Mouse (Mus musculus): Measurements from ENCODE around the gene Trim16. TPM values are rescaled to one million over a fixed set of nuclear protein-coding genes. Genes with fewer than 3 reads are reported as not detected.

The Trim16 gene
- polyA plus RNA-seq, 1 experiment from 2014 or later, result 50.3 TPM

DNA sequence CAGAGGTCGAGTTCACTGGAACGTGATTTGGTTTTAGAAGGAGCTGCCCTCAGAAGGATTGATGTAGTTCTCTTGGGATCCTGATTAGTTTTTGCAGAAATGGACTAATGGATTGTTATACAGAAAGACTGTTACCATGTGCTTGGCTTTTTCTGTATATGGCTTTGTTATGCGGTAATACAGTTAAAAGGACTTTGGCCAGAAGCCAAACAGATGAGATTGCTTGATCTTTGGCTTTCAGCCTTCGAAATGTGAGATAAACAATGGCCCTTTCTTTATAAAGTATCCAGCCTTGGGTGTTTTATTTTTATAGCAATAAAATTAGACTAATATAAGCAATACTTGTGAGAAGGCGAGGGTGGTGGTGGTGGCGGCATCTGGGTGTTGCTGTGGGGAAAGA is 3.4 kb upstream of the Trim16 start:
- Histone ChIP-seq H3K4me1 (ENCODE audit: insufficient read depth, low read depth, low read length) (peaks cover 13% of the 10 kb centered on the region; the same call in 1 of the 2 replicates), H3K36me3 (ENCODE audit: insufficient read depth, low read length) (no peaks in the 10 kb centered on the region), H3K4me2 (replicated peaks; ENCODE audit: low read depth, low read length) (no peak overlapping the region), H3K4me3 (ENCODE audit: low read depth, low read length) (no peak overlapping the region), H3K27ac (ENCODE audit: low read length) (no peak overlapping the region), H3K27me3 (replicated peaks; ENCODE audit: insufficient read depth, low read length) (no peaks in the 10 kb centered on the region), H3K9ac (replicated peaks; ENCODE audit: low read depth) (no peak overlapping the region), H3K9me3 (ENCODE audit: low read length) (no peaks in the 10 kb centered on the region)
- ATAC-seq (no peak), DNase-seq (ENCODE audit: low spot score) (no peak)
- TF ChIP-seq EP300 (IDR thresholded peaks at IDR 0.05), result no peak
- no peak for TF ChIP-seq CTCF (IDR thresholded peaks at IDR 0.05)
- 26% methylated on average over 6 of the region's 6 CpGs for WGBS

DNA sequence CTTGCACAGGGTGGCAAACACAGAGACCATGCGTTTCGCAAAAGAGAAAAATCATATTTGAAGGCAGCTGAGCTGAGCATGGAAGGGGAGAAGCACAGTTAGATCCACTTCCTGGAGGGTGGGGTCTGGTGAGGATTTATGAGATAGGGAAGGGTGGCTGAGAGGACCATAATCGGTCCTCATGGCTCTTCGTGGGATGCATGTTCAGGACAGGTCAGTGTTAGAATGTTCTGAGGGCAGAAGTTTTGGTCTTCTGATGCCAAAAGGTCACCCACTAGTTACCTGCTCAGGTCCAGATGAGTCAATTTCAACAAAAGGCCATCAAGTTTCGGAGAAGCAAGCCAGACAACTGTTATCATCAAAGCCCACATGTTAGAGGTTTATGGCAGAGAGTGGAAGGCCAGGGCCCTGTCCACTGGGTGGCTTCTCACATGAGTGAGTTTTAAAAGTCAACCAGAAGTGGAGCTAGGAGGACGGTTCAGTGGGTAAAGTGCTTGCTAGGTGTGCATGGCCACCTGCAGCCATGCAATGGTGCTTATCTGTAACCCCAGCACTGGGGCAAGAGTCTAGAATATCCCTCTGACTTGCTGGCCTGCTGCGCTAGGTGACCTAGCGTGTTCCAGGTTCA is 858 bp upstream of the Trim16 start:
- DNase-seq (ENCODE audit: low spot score), result no peak
- ATAC-seq, result no peak
- Histone ChIP-seq H3K27me3 (replicated peaks; ENCODE audit: insufficient read depth, low read length) (no peaks in the 10 kb centered on the region), H3K27ac (ENCODE audit: low read length) (peak overlapping the region; percentile 91), H3K4me3 (ENCODE audit: low read depth, low read length) (no peak overlapping the region), H3K36me3 (ENCODE audit: insufficient read depth, low read length) (no peaks in the 10 kb centered on the region), H3K4me2 (replicated peaks; ENCODE audit: low read depth, low read length) (0 out of 2 replicates have a peak overlapping the region, but pooled peaks have one; percentile 63), H3K9ac (replicated peaks; ENCODE audit: low read depth) (no peak overlapping the region), H3K9me3 (ENCODE audit: low read length) (no peaks in the 10 kb centered on the region), H3K4me1 (ENCODE audit: insufficient read depth, low read depth, low read length) (peaks cover 3% of the 10 kb centered on the region; the same call in 1 of the 2 replicates)
- 78% methylated on average over 8 of the region's 8 CpGs for WGBS
- no peak for TF ChIP-seq CTCF (IDR thresholded peaks at IDR 0.05)
- no peak for TF ChIP-seq EP300 (IDR thresholded peaks at IDR 0.05)

DNA sequence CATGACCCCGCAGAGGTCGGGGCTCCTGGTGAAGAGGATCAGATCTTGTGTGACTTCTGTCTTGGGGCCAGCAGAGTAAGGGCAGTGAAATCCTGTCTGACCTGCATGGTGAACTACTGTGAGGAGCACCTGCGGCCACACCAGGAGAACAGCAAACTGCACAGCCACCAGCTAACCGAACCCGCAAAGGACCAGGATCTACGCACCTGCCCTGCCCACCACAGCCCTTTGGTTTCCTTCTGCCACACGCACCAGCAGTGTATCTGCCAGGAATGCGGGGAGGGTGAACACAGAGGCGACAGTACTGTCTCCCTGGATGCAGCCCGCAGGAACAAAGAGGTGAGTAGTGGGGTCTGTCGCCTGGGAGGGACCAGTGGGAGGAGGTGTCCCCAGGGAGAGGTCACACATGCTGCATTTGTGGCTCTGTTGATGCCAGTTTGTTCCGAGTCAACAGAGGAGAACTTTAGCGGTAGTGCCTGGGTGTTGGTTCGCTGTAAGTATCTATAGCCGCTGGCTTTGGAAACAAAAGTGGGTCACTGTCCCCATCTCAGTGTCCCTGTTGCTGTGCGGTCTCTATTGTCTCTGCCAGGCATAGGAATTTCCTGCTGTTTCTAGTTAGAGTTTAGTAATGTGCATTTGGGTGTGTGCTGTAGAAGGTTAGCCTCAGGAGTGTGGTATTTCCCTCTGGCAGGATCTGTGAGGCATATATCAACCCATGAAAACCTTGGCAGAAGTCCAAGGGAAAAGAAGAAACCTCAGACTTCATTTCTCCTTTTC is 818 bp downstream of the Trim16 start:
- WGBS, result 5% methylated on average over 16 of the region's 16 CpGs
- peak overlapping the region; percentile 91 for H3K27ac ChIP-seq (ENCODE audit: low read length)
- H3K27me3 ChIP-seq (replicated peaks; ENCODE audit: insufficient read depth, low read length), result no peaks in the 10 kb centered on the region
- peak; percentile 66 for DNase-seq (ENCODE audit: low spot score)
- peaks cover 3% of the 10 kb centered on the region; the same call in 1 of the 2 replicates for H3K4me1 ChIP-seq (ENCODE audit: insufficient read depth, low read depth, low read length)
- ATAC-seq, result peak; percentile 25
- TF ChIP-seq EP300 (IDR thresholded peaks at IDR 0.05), result no peak
- no peak for TF ChIP-seq CTCF (IDR thresholded peaks at IDR 0.05)
- no peaks in the 10 kb centered on the region for H3K36me3 ChIP-seq (ENCODE audit: insufficient read depth, low read length)
- H3K4me3 ChIP-seq (ENCODE audit: low read depth, low read length), result peak overlapping the region; percentile 56
- peak overlapping the region; percentile 78 for H3K9ac ChIP-seq (replicated peaks; ENCODE audit: low read depth)
- H3K4me2 ChIP-seq (replicated peaks; ENCODE audit: low read depth, low read length), result peak overlapping the region; percentile 63
- no peaks in the 10 kb centered on the region for H3K9me3 ChIP-seq (ENCODE audit: low read length)

- Histone ChIP-seq H3K9ac (replicated peaks; ENCODE audit: low read depth) (0 out of 2 replicates have a peak overlapping the region, but pooled peaks have one; percentile 27), H3K4me2 (replicated peaks; ENCODE audit: low read depth, low read length) (peak overlapping the region; percentile 63), H3K4me3 (ENCODE audit: low read depth, low read length) (peak overlapping the region; percentile 56), H3K36me3 (ENCODE audit: insufficient read depth, low read length) (no peaks in the 10 kb centered on the region), H3K27ac (ENCODE audit: low read length) (peak overlapping the region; percentile 91), H3K27me3 (replicated peaks; ENCODE audit: insufficient read depth, low read length) (no peaks in the 10 kb centered on the region), H3K4me1 (ENCODE audit: insufficient read depth, low read depth, low read length) (peaks cover 3% of the 10 kb centered on the region; the same call in 1 of the 2 replicates), H3K9me3 (ENCODE audit: low read length) (no peaks in the 10 kb centered on the region)
- 31% methylated on average over 5 of the region's 5 CpGs for WGBS
- peak; percentile 40 for ATAC-seq
- TF ChIP-seq CTCF (IDR thresholded peaks at IDR 0.05), result no peak
- TF ChIP-seq EP300 (IDR thresholded peaks at IDR 0.05), result peak; percentile 93
- DNase-seq (ENCODE audit: low spot score), result peak; percentile 82
These were observed 1.9 kb downstream of the Trim16 start for GRCm38 (mm10) chr11:62821893-62822292.

DNA sequence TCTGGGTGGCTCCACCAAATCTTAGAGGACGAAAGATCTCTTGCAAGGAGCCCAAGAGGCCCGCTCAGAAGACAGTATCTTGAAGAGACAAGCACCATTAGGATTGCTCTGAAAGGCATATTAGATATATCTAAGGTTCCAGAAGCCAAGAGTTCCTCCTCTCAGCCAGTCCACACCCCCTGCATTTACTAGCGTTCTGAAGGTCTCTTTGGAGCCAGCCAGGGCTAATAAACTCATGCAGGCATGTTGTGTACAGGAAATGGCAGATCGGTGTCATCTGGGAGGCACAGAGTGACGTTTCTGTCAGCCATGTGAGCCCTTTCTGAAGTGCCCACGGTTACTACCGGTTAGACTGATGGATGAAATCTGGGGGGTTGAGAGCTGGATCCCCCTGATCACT is 4.2 kb downstream of the Trim16 start:
- 44% methylated on average over 7 of the region's 7 CpGs for WGBS
- Histone ChIP-seq H3K27me3 (replicated peaks; ENCODE audit: insufficient read depth, low read length) (no peaks in the 10 kb centered on the region), H3K4me3 (ENCODE audit: low read depth, low read length) (no peak overlapping the region), H3K9me3 (ENCODE audit: low read length) (no peaks in the 10 kb centered on the region), H3K27ac (ENCODE audit: low read length) (peak overlapping the region; percentile 39; the same call in 1 of the 2 replicates), H3K4me2 (replicated peaks; ENCODE audit: low read depth, low read length) (peak overlapping the region; percentile 44), H3K9ac (replicated peaks; ENCODE audit: low read depth) (no peak overlapping the region), H3K4me1 (ENCODE audit: insufficient read depth, low read depth, low read length) (peaks cover 3% of the 10 kb centered on the region; the same call in 1 of the 2 replicates), H3K36me3 (ENCODE audit: insufficient read depth, low read length) (no peaks in the 10 kb centered on the region)
- DNase-seq (ENCODE audit: low spot score) (no peak), ATAC-seq (no peak)
- TF ChIP-seq EP300 (IDR thresholded peaks at IDR 0.05) (no peak), CTCF (IDR thresholded peaks at IDR 0.05) (no peak)
